Mouse (Mus musculus): Measurements from ENCODE around the gene Fam155a. TPM values are rescaled to one million over a fixed set of nuclear protein-coding genes. Genes with fewer than 3 reads are reported as not detected.

Gene Fam155a
- polyA plus RNA-seq, 2 experiments, result 0.04 to 0.10 TPM

DNA sequence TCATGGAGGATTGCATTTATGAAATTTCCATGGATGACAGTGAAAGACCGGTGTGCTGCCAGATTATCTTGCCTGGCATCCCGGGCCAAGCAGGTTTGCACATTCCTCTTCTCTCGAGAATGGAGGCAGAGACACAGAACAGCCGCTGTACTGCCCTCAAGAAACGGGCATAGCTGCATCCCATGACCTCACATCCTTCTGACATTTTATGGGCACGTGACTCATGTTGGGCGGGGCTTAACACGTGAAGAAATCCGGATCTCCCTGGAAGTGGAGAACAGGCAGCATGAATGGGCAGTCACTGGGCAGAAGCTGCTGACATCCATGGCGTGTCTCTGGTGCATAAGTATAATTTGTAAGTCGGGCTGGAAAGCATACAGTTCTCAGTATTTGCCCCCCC lies 29.0 kb upstream of the Fam155a start:
- Histone ChIP-seq H3K36me3 (replicated peaks; ENCODE audit: control insufficient read depth, insufficient read depth, low read depth) (no peaks in the 10 kb centered on the region), H3K9me3 (ENCODE audit: control insufficient read depth, low read length) (no peaks in the 10 kb centered on the region), H3K4me3 (ENCODE audit: insufficient read depth in 1 of 2, low read depth in 2 of 2, low read length in 2 of 2) (no peak overlapping the region), H3K9ac (replicated peaks) (no peak overlapping the region), H3K27me3 (ENCODE audit: control insufficient read depth, insufficient read depth, low read length) (no peaks in the 10 kb centered on the region), H3K4me1 (replicated peaks; ENCODE audit: control insufficient read depth in 2 of 2, insufficient read depth in 2 of 2, low read length in 1 of 2) (no peaks in the 10 kb centered on the region), H3K4me2 (ENCODE audit: low read depth) (no peak overlapping the region), H3K27ac (no peak overlapping the region)
- DNase-seq (ENCODE audit: low read depth in 3 of 3, low spot score in 3 of 3) (no peak), ATAC-seq (ENCODE audit: insufficient read depth) (no peak)
- TF ChIP-seq CTCF (IDR thresholded peaks at IDR 0.05; ENCODE audit: low read depth) (no peak), EP300 (IDR thresholded peaks at IDR 0.05; ENCODE audit: low read depth) (no peak)
- 59% methylated on average over 11 of the region's 11 CpGs for WGBS (ENCODE audit: insufficient replicate concordance)

DNA sequence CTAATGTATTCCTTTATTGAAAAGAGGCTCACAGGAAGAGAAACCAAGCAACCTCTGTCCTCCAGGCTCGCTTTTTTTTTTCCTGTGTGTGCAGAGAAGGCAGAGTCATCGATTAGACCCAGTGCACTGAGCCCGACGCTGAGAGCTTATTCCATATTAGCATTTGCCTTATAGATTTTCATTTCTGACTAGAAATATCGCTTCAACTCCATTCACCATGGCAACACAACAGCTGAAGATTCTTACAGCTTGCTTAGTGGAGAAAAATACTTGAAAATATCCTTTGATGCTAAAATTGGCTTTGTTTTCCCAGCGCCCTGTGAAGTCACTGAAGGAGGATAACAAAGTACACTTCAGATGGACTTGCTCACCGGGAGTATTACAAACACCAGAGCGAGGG lies 26.6 kb upstream of the Fam155a start:
- DNase-seq (ENCODE audit: low read depth in 3 of 3, low spot score in 3 of 3) (no peak), ATAC-seq (ENCODE audit: insufficient read depth) (no peak)
- Histone ChIP-seq H3K4me1 (replicated peaks; ENCODE audit: control insufficient read depth in 2 of 2, insufficient read depth in 2 of 2, low read length in 1 of 2) (no peaks in the 10 kb centered on the region), H3K27ac (no peak overlapping the region), H3K9me3 (ENCODE audit: control insufficient read depth, low read length) (no peaks in the 10 kb centered on the region), H3K4me3 (ENCODE audit: insufficient read depth in 1 of 2, low read depth in 2 of 2, low read length in 2 of 2) (no peak overlapping the region), H3K36me3 (replicated peaks; ENCODE audit: control insufficient read depth, insufficient read depth, low read depth) (no peaks in the 10 kb centered on the region), H3K27me3 (ENCODE audit: control insufficient read depth, insufficient read depth, low read length) (no peaks in the 10 kb centered on the region), H3K4me2 (ENCODE audit: low read depth) (no peak overlapping the region), H3K9ac (replicated peaks) (no peak overlapping the region)
- 61% methylated on average over 8 of the region's 8 CpGs for WGBS (ENCODE audit: insufficient replicate concordance)
- TF ChIP-seq EP300 (IDR thresholded peaks at IDR 0.05; ENCODE audit: low read depth) (no peak), CTCF (IDR thresholded peaks at IDR 0.05; ENCODE audit: low read depth) (no peak)

DNA sequence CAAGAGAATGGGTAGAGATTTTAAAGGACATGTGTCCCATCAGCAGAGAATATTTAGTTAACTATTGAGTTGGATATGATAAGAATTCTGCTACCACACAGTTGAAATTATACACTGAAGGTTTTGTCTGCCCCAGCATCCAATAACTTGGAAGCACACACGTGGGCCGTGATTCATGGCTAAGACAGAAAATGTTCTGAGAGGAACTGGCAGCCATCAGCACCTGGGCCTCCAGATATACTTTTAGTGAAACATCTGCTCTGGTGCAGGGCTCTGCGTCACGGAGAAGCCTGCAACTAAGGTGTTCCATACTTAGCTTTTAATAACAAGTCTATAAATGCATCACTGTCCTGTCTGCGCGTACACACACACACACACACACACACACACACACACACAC lies 24.8 kb upstream of the Fam155a start:
- no peak for TF ChIP-seq CTCF (IDR thresholded peaks at IDR 0.05; ENCODE audit: low read depth)
- TF ChIP-seq EP300 (IDR thresholded peaks at IDR 0.05; ENCODE audit: low read depth), result no peak
- Histone ChIP-seq H3K4me1 (replicated peaks; ENCODE audit: control insufficient read depth in 2 of 2, insufficient read depth in 2 of 2, low read length in 1 of 2) (no peaks in the 10 kb centered on the region), H3K36me3 (replicated peaks; ENCODE audit: control insufficient read depth, insufficient read depth, low read depth) (no peaks in the 10 kb centered on the region), H3K4me3 (ENCODE audit: insufficient read depth in 1 of 2, low read depth in 2 of 2, low read length in 2 of 2) (no peak overlapping the region), H3K4me2 (ENCODE audit: low read depth) (no peak overlapping the region), H3K27me3 (ENCODE audit: control insufficient read depth, insufficient read depth, low read length) (no peaks in the 10 kb centered on the region), H3K27ac (no peak overlapping the region), H3K9ac (replicated peaks) (no peak overlapping the region), H3K9me3 (ENCODE audit: control insufficient read depth, low read length) (no peaks in the 10 kb centered on the region)
- DNase-seq (ENCODE audit: low read depth in 3 of 3, low spot score in 3 of 3) (no peak), ATAC-seq (ENCODE audit: insufficient read depth) (no peak)
- 69% methylated on average over 6 of the region's 6 CpGs for WGBS (ENCODE audit: insufficient replicate concordance)

DNA sequence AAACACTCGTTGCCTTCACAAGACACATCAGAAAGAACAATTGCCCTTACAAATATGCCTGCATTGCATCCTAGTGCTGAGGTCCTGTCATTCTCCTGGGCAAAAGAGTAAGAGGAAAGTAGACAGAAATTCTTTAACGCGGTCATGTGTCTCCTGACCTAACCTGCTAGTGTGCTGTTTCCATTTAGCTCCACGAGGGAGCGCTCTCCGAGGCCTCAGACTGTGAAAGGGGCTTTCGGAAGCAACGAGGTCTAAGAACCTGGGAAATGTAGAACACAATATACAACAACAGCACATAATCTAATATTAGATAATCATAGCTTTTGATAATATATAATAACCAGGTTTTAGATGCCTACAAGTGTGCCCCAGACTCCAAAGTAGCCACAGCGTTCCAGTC lies 22.4 kb upstream of the Fam155a start:
- Histone ChIP-seq H3K27ac (no peak overlapping the region), H3K9me3 (ENCODE audit: control insufficient read depth, low read length) (no peaks in the 10 kb centered on the region), H3K36me3 (replicated peaks; ENCODE audit: control insufficient read depth, insufficient read depth, low read depth) (no peaks in the 10 kb centered on the region), H3K4me2 (ENCODE audit: low read depth) (no peak overlapping the region), H3K4me3 (ENCODE audit: insufficient read depth in 1 of 2, low read depth in 2 of 2, low read length in 2 of 2) (no peak overlapping the region), H3K27me3 (ENCODE audit: control insufficient read depth, insufficient read depth, low read length) (no peaks in the 10 kb centered on the region), H3K9ac (replicated peaks) (no peak overlapping the region), H3K4me1 (replicated peaks; ENCODE audit: control insufficient read depth in 2 of 2, insufficient read depth in 2 of 2, low read length in 1 of 2) (no peaks in the 10 kb centered on the region)
- no peak for DNase-seq (ENCODE audit: low read depth in 3 of 3, low spot score in 3 of 3)
- no peak for TF ChIP-seq EP300 (IDR thresholded peaks at IDR 0.05; ENCODE audit: low read depth)
- no peak for TF ChIP-seq CTCF (IDR thresholded peaks at IDR 0.05; ENCODE audit: low read depth)
- WGBS (ENCODE audit: insufficient replicate concordance), result 55% methylated on average over 9 of the region's 9 CpGs
- no peak for ATAC-seq (ENCODE audit: insufficient read depth)

DNA sequence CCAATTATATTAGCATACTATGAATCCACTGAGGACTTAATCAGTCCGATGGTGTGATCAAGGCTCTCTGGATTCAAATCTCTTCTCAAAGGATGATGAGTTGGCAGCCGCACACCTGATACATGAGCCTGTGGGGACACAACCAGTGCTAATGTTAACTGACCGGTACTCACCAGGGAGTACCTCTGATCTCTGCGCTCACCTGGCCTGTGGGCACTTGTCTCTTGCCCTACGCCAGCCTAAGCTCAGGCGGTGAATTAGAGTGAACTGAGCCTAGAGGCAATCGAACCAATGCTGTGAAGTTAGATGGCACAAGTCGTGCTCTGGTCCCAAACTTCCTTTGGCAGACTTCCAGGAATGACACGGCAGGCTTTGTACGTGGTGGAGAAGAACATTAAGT lies 9.4 kb upstream of the Fam155a start:
- no peak overlapping the region for H3K9ac ChIP-seq (replicated peaks)
- no peaks in the 10 kb centered on the region for H3K9me3 ChIP-seq (ENCODE audit: control insufficient read depth, low read length)
- H3K36me3 ChIP-seq (replicated peaks; ENCODE audit: control insufficient read depth, insufficient read depth, low read depth), result no peaks in the 10 kb centered on the region
- DNase-seq (ENCODE audit: low read depth in 3 of 3, low spot score in 3 of 3) (no peak), ATAC-seq (ENCODE audit: insufficient read depth) (no peak)
- H3K4me1 ChIP-seq (replicated peaks; ENCODE audit: control insufficient read depth in 2 of 2, insufficient read depth in 2 of 2, low read length in 1 of 2), result no peaks in the 10 kb centered on the region
- no peak overlapping the region for H3K27ac ChIP-seq
- WGBS (ENCODE audit: insufficient replicate concordance), result 76% methylated on average over 10 of the region's 10 CpGs
- H3K4me3 ChIP-seq (ENCODE audit: insufficient read depth in 1 of 2, low read depth in 2 of 2, low read length in 2 of 2), result no peak overlapping the region
- TF ChIP-seq CTCF (IDR thresholded peaks at IDR 0.05; ENCODE audit: low read depth), result no peak
- TF ChIP-seq EP300 (IDR thresholded peaks at IDR 0.05; ENCODE audit: low read depth), result no peak
- no peaks in the 10 kb centered on the region for H3K27me3 ChIP-seq (ENCODE audit: control insufficient read depth, insufficient read depth, low read length)
- H3K4me2 ChIP-seq (ENCODE audit: low read depth), result no peak overlapping the region
